Mouse (Mus musculus) testis, postnatal 14 days (tissue): ENCODE data around the gene Gm10974.
A peak's percentile ranks its signal among the peaks of the same experiment; 100 is the strongest.

ENCODE experiments used
- DNase-seq: peaks from one replicate; pipeline ENCODE4 v3.0.0; 2021; ENCODE audit warnings: low spot score

Gm10974 gene

DNA sequence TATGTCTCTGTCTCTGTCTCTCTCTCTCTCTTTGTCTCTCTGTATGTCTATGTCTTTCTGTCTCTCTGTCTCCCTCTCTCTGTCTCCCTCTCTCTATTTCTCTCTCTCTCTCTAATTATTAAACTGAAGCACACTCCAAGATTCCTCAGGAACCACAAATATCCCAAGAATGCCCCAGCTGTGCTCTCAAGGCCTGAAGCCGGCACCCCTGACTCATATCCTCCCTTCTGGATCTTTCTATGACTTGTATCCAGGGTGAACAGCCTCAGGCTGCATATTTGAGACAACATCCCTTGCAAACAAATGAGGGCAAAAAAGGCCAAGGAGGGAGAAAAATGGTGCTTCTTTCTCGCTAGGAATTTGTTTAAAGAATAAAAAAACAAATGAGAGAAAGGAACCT, at the start of gene Gm10974:
Gene Gm10974, plus strand, starts transcription at position 2 of the 400 bp plus-strand sequence.
- DNase-seq: no peak

DNA sequence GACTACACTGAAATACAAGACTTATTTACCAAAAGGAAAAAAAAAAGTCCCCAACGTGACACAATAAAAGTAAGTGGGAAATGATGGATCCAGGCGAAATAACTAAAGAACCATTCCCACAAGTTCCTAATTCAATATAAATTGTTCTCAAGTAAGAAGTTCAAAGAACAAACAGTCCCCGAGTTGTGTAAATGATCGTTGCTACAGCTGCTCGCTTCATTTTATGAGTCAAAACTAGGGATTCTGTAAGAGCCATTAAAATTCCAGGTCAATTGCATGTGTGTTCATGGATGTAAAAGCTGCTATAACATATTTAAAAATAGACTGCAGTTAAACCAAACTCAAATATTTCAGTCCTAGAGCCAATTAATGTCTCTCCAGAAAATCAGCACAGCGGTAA, 47.6 kb upstream of the Gm10974 start:
- DNase-seq: no peak

DNA sequence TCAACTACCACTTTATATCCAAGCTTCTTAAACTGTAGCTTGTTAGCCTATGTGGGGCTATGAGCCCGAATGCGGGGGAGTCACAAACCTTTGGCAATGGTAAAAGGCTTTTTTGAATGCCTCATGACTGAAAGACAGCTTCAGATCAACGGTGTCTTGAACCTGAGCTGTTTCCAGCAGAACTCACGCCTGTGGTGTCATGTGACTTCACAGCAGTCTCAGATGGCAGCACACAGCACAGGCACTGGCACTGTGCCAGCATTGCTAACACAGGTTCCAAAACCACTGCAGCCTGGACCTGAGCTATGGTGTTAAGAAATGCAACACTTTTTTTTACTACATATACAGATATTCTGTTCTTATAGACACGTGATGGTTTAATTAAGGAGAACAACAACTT, 44.7 kb upstream of the Gm10974 start:
- no peak for DNase-seq

DNA sequence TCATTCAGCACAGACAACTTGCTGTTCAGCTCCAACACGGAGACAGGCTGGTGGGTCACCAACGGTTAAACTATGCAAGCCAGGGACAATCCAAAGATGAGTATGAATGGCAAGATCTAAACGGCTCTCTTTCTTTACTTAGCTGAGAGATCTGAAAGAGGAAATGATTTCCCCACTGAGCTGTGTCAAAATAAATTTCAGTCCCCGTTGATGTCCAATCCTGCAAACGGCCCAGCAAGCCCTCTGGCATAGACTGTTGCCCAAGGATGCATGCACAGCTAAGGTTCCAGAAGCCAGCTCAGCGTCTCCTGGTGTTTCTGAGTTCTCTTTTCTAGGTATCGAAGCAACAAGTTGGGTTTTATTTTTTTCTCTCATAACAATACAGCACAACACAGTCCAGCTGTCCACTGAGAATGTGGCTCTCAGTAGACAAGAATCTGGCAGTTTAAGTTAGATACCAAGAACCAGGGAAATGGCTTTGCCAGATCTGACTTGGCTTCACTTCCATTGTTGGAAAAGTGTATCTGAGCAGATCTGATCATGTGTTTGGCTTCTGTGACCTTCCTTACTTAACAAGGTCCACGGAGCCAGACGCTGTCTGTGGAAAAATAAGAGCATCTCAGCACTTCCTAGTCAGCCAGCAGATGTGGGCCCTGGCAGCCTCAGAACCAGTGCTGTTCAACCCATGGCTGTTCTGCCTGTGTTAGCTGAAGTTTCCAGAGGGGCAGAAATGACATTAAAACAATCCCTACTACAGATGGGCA, 42.3 kb upstream of the Gm10974 start:
- DNase-seq: no peak

DNA sequence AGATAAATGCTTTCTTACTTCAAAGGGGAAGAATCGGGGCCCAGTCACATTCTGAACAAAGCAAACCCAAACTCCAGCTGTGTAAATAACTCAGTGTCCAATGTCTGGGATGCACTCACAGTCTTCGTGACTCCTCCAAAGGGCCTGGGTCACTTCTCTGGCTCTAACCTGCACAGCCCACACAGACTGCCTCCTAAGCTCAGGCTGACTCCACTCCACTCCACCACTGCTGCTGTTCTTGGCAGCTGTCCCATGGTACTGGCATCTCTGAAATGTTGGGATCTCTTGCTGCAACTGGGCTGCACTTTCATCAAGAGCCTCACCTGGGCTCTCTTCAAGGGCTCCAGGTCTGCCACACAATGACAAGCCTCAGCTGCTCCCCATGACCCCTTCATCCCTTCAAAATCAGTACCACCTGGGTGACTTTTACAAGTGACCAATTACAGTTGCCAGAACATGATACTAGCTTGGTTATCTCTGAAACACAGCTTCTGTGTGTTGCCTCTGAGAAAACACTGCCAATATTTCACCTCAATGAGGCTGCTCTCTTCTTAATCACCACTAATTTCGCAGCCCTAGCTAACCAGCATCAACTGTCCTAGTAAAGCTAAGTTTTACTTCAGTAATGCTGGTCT, 40.2 kb upstream of the Gm10974 start:
- DNase-seq: no peak

DNA sequence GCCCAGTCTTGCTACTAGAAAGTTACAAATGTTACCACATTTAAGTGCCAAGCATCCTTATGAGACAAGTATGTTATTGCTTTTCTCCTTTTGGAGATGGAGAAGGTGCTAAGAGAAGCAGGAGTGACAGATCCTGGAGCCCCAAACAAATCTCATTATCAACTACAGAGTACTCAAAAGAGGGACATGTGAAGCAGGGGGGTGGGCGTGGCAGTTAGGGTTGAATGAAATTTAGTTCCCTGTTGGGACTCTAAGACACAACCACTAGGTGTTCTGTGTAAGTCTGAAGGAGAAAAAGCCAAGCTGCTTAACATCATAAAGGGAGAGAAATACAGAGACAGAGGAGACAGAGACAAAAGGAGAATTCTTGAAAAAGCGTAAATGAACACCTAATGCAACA, 38.2 kb upstream of the Gm10974 start:
- no peak for DNase-seq

DNA sequence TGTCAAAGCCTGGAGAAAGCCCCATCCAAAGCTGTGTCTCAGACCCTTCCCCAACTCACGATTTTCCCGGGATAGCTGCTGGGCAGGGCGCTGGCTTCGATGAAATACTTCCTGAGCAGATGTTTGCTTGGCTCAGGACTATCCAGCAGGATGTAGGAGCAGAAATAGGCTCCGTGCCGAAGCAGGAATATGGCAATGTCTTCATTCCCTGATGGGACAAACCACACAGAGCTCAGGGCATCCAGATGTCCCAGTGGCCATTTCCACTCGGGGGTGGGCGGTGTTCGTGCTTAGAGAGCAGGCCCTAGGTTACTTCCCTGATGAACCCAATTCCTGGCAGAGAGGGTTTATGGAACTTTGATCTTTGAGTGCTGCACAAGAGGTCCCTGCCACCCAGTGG, 35.1 kb upstream of the Gm10974 start:
- DNase-seq: no peak

DNA sequence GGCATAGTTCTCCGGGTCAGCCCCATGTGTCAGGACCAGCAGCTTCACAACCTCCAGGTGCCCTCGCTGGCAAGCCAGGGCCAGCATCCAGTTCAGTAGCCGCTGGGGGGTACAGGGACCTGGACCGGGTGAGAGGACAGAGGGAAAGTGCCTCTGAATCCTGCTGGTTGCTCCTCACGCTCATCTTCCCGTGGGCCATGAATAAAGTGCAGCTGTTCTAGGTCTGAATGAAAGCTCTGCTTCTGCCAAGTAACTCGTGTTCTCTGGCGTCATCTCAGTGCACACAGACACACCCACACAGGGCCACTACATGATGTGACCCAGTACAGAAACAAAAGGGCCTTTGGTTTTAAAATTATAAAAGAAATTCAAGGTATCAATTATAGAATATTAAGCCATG, 33.4 kb upstream of the Gm10974 start:
- DNase-seq: no peak

DNA sequence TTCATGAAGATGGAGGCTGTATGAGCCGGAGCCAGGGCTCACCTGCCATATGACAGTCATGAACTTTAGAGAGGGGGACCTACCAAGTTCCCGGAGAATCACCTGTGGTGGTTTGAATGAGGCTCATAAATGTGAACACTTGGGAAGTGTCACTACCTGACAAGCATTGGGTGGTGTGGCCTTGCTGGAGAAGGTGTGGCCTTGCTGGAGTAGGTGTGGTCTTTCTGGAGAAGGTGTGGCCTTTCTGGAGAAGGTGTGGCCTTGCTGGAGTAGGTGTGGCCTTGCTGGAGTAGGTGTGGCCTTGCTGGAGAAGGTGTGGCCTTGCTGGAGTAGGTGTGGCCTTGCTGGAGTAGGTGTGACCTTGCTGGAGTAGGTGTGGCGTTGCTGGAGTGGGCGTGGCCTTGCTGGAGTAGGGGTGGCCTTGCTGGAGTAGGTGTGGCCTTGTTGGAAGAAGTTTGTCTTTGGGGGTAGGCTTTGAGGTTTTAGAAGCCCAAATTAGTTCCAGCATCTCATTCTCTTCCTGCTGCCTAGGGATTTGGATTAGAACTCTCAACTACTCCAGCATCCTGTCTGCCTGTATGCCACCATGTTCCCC, 31.7 kb upstream of the Gm10974 start:
- DNase-seq: no peak

DNA sequence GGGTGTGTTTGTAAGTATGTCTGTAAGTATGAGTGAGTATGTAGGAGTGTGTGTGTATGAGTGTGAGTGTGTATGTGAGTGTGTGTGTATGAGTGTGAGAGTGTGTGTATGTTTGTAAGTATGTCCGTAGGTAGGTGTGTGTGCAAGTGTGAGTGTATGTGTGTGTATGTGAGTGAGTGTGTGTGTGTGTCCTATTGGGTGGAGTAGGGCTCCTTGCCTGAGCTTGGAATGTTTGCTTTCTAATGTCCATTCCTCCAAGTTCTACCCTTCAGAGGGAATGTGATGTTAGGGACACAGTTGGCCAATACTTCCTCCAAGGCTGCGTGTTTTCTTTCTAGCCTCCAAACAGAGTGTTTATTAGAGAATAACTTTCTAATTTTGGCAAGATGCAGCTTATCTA, 28.8 kb upstream of the Gm10974 start:
- no peak for DNase-seq

DNA sequence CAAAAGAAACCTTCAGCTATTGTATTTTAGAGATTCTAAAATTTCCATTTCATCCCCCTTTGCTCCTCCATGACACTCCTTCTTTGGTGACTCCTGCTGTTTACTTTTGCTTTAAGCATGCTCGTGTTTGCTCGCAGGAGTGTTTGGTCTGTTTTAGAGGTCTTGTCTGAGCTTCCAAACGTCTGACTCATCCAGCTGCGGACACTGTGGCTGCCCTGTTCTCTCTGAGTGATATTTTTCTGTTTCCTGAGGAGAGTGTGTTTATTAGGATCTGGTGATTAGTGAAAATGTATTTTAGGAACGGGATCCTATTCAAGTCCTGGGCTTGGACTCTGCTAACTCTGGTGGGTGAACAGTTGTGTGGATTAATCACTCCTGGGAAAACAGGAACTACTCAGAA, 26.1 kb upstream of the Gm10974 start:
- no peak for DNase-seq

DNA sequence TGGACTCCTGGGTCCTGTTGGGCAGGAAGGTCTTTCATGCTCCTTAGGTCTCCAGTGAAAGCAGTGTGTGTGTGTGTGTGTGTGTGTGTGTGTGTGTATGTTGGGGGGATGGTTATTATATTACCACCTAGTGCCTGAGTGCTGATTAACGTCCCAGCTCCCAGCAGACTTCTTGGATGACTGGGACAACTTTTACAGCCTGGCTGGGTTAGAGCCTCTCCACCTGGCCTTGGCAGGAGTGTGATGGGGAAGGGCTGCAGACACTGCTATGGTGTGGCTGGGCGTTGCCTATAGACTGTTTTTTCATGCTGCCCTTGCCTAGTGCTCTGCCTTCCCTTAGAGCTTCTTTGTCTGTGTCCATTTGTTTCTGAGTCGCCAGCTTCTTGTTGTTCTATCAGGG, 25.7 kb upstream of the Gm10974 start:
- no peak for DNase-seq

DNA sequence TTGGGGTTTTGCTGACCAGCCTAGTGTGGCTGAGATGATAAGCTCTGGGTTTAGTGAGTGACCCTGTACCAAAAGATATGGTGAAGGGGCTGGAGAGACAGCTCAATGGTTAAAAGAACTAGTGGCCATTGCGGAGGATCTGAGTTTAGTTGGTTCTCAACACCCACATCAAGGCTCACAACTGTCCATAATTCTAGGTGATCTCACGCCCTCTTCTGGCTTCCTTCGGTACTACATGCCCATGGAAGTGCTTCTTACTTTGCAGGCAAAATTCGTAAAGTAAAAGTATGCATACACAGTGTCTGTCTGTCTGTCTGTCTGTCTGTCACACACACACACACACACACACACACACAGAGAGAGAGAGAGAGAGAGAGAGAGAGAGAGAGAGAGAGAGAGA, 23.4 kb upstream of the Gm10974 start:
- peak; percentile 40 for DNase-seq

DNA sequence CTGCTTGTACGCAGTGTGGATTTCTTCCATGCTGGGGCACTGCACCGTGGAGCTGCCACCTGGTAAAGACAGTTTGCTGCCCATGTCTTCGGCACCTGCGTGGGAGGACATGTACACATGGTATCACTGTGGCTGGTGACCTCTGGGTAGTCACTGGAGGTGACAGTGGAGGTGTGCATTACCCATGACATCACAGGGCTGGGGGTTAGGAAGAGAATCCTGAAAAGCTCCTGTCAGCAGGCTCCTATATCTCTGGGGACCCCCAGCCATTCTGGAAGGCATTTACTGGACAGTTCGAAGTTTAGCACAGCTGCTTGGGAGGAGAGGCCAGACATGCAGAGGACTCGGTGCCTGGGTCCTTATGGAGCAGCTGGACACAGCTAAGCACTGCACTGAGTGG, 22.9 kb upstream of the Gm10974 start:
- no peak for DNase-seq

DNA sequence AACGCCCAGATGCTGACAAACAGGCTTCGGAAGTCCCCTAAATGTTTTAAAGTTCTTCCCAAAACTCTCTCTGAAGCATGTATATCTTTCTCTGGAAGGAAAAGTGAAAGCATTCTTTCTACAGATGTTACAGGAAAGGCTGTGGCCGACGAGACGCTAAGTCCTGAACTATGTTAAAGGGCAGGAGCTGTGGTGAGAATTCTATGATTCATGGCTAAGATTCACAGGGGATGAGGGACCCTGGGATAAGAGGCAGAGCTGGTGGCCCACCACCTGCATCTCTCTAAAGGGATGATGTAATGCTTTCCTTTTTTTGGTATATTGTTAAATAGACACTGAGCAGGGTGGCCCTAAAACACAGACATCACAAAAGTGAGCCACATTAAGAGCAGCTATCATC, 22.4 kb upstream of the Gm10974 start:
- no peak for DNase-seq

DNA sequence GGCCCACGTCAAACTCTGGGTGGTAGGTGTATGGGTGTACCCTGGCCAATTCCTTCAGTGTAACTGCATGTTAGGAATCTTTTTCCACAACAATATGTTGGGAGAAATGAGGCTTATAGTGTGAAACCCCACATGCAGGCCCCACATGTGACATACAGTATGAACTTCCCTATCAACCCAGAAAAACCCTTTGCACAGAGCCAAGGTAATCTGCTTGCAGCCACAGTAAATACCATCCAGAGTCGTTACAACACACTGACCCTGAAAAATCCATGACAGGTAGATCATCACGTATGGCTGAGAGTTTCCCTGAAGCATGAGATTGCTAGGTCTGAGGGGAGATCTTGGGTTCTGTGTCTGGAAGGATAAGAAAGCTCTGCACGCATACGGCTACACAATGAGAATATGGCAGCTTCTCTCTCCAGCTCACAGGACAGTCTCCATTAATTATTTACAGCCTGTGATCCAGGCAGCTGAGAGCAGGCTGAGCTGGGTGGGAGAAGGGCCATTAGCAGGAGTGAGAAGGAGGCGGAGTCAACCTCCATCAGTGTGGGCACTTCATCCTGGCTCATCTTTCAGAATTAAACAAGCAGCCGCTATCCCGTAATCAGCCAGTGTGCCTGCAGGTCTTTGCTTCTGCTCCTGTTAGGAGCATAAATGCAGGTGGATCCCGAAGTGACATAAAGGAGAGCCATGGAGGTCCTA, 18.6 kb upstream of the Gm10974 start:
- DNase-seq: no peak

DNA sequence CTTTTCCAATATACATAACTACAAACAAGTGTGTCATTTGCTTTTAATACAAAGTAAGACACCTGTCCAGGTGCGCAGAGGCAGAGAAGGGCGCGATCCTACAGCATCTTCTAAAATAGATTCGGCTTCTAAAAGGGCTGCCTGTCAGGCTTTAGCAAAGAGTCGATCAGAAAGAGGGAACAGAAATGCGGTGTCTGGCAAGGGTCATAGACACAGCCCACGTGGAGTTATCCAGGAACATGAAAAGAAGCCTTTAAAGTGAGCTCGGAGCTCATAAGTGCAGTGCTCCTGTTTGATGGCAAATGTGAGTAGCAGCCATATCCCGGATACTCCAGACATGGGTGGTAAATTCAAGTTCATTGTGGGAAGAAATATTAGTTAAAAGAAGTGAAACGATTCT, 17.1 kb upstream of the Gm10974 start:
- DNase-seq: no peak

DNA sequence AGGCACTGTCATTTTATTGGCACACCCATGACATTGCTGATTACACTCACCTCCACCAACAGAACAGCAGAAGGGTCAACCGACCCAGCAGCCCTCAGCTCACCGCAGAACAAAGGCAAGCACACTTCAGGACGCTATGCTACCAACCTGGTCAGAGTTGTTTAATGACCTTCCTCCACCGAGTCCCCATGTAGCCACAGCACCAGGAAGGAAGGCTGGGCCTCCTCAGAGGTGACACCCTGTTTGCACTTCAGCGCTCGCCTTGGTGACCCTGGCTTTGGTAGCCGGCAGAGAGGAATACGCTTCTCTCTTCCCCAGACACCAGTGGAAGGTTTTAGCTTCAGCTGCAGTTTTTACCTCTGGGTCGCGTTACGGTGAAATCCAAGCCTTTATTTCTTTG, 16.0 kb upstream of the Gm10974 start:
- DNase-seq: no peak

DNA sequence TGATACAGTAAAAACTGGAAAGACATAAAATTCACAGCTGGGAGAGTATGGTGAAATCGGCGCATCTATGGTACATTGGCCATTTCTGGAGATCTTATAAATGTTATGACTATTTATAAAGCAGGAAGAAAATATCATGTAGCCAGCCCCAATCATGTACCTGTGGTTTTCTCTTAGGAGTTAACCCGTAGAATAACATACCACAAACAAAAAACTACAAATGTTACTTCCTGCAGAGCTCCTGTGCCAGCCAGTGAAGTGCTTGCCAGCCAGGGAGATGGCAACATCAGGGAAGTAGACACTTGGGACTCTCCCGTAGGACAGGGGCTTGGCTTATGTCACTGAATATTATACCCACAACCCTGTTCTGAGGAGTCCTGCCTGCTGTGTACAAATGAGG, 14.6 kb upstream of the Gm10974 start:
- DNase-seq: no peak

DNA sequence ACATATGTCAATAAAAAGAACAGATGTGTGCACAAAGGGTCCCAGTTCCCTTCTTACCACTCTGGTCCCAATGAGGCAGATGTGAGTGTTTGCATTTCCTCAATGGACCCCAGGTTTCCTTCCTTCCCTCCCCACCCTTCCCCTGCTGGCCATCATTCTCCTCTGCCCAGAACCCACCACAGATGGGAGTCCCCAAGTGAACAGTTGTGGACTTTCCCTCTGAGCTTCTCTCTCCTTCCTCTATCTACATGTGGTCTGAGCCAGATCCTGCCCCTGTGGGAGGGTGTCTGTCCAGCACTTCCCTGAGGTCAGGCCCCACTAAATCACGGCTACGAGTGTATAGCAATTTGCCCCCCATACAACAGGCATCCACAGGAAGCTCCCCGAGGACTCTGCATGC, 10.8 kb upstream of the Gm10974 start:
- DNase-seq: no peak

DNA sequence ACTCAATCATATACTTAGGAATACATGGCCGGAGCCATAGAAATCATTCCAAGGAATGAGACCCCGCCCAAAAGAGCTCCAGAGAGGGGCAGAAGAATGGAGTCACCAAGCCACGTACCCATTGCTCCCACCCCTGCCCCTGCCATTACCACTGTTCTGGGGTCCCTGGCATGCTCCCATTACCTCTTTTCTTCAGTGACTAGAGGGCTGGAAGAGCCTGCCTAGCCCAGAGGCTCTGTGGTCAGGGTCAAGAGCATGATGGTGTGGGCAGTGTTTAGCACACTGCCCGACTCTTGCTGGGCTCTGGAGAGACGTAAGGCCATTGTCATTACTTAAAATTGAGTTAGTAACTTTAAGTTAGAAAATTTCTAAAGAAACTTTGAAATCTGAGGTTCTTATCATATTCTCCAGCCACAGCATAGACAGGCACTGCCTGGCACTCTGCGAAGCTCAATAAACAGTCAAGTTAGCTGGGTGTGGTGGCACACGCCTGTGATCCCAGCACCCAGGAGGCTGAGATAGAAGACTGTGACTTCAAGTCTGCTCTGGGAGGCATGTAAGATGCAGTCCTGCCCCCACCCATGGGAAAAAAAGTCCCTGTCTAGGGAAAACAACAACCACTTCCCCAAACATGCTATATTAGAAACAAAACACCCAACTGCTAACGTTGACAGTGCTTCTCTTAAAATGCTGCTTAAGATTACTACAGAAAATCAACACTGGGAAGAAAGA, 9.7 kb upstream of the Gm10974 start:
- DNase-seq: no peak

DNA sequence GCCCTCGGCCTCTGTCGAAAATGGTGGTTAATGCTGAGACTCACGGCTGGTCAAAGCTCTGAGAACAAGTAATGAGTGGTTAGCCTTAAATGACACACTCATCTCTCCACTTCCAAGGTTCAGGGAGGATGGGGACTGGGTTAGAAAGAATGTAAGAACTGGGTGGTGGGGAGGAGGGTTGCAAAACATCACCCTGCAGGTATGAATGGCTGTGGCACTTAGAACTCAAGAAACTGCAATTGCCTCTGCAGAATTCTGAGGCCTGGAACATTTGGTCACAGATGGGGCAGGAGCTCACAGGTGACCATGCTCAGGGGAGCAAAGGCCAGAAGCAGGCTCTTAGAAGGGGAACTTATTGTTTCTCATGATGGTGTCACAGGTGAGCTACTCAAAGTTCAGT, 7.2 kb upstream of the Gm10974 start:
- no peak for DNase-seq
